Mouse (Mus musculus) forebrain, embryonic 14.5 days (tissue): ENCODE measurements around the gene Clip2. TPM values are rescaled to one million over a fixed set of nuclear protein-coding genes. Genes with fewer than 3 reads are reported as not detected.

Experiments
- ATAC-seq: fragments of 200-750 bp; cut with Nextera tagmentation; 2 replicates; pipeline ENCODE4 v1.8.0; 2017; ENCODE audit warnings: mild to moderate bottlenecking, moderate library complexity
- DNase-seq: peaks from one replicate; pipeline ENCODE4 v3.0.0-alpha.2; 2015; ENCODE audit warnings: low spot score
- H3K27ac ChIP-seq: fragments of 300-500 bp; sonication (generic); 2 replicates; pipeline ENCODE4 v1.5.1; 2014; ENCODE audit warnings: low read depth, mild to moderate bottlenecking, control low read depth, low read length, moderate library complexity
- H3K27me3 ChIP-seq: fragments of 300-500 bp; sonication (generic); replicated peaks from 2 replicates; pipeline ENCODE4 v1.6.1; 2014; ENCODE audit warnings: low read length, control low read depth, mixed read lengths; ENCODE audit not compliant: control insufficient read depth, insufficient read depth
- H3K36me3 ChIP-seq: fragments of 300-500 bp; sonication (generic); 2 replicates; pipeline ENCODE4 v1.6.1; 2014; ENCODE audit warnings: low read length, control low read depth; ENCODE audit not compliant: control insufficient read depth, insufficient read depth
- H3K4me1 ChIP-seq: fragments of 300-500 bp; sonication (generic); 2 replicates; pipeline ENCODE4 v1.6.1; 2014; ENCODE audit warnings: antibody characterized with exemption, low read length, control low read depth; ENCODE audit not compliant: control insufficient read depth, insufficient read depth
- H3K4me2 ChIP-seq: fragments of 300-500 bp; sonication (generic); 2 replicates; pipeline ENCODE4 v1.6.1; 2014; ENCODE audit warnings: mild to moderate bottlenecking, control low read depth, low read length
- H3K4me3 ChIP-seq: fragments of 300-500 bp; sonication (generic); 2 replicates; pipeline ENCODE4 v1.5.1; 2014; ENCODE audit warnings: low read depth, low read length, control low read depth
- H3K9ac ChIP-seq: fragments of 300-500 bp; sonication (generic); 2 replicates; pipeline ENCODE4 v1.6.1; 2014; ENCODE audit warnings: mild to moderate bottlenecking, low read length, control low read depth, moderate library complexity
- H3K9me3 ChIP-seq: fragments of 300-500 bp; sonication (generic); replicated peaks from 2 replicates; pipeline ENCODE4 v1.6.1; 2016; ENCODE audit warnings: low read length, control low read depth, mixed read lengths; ENCODE audit not compliant: control insufficient read depth
- WGBS: fragments of 180-500 bp; shearing (Covaris S2); extraction: QIAGEN DNeasy Blood & Tissue Kit; methylation state at CpG from one replicate; pipeline ENCODE4 v1.1.7; 2014; 5-methylcytosine and 5-hydroxymethylcytosine counted together
- polyA plus RNA-seq: library from polyadenylated mRNA; unstranded; fragments of >200 nt; fragmentation: Nextera tagmentation; extraction: Ambion mirVana; gene quantifications from 2 replicates; pipeline ENCODE4 v1.2.1, GENCODE M21; 2014

Gene Clip2
- polyA plus RNA-seq, 1 experiment from 2014 or later: 11.1 TPM

DNA sequence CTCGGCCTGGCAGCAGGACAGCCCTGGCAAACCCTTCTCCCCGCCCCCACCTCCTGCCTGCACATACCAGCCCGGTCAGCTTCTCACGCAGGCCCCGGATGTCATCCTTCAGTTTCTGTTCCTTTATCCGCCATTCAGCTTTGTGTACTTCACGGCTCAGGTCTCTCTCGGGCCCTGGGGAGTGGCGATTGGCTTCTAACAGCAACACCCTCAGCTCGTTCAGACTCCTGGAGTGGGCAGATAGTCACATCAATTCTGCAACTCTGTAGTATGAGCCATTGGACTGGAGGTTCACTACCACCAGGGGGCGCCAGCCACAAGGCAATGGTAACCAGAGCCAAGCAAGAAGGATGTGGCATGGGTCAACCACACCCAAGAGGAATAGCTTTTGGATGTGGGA is 58.1 kb downstream of the Clip2 start:
- 58% methylated on average over 11 of the region's 11 CpGs for WGBS
- Histone ChIP-seq H3K27me3 (no peaks in the 10 kb centered on the region), H3K4me2 (no peak overlapping the region), H3K9ac (no peak overlapping the region; the same call in 1 of the 2 replicates), H3K27ac (no peak overlapping the region), H3K4me1 (no peaks in the 10 kb centered on the region), H3K4me3 (no peak overlapping the region), H3K9me3 (no peaks in the 10 kb centered on the region), H3K36me3 (peaks cover 84% of the 10 kb centered on the region)
- DNase-seq (peak; percentile 85), ATAC-seq (peak; percentile 75)

DNA sequence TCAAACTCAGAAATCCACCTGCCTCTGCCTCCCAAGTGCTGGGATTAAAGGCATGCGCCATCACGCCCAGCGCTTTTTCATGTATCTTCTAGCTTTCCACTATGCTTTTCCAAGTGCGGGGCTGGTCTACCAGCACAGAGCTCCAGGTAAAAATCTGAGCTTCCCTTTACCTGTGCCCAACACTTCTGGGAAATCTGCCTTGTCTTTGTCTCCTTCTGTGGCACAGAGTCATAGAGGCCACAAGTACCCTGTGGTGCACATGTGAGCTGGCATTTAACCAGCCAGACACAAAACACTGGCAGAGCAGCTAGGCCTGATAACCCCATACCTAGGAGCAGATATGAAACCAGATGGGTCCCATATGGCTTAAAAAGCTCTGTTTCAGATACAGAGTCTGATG is 59.3 kb downstream of the Clip2 start:
- Histone ChIP-seq H3K9me3 (no peaks in the 10 kb centered on the region), H3K36me3 (peaks cover 85% of the 10 kb centered on the region), H3K4me1 (no peaks in the 10 kb centered on the region), H3K4me2 (no peak overlapping the region), H3K27ac (no peak overlapping the region), H3K27me3 (no peaks in the 10 kb centered on the region), H3K4me3 (no peak overlapping the region), H3K9ac (no peak overlapping the region)
- ATAC-seq (no peak), DNase-seq (no peak)
- WGBS: 97% methylated on average over 4 of the region's 4 CpGs

DNA sequence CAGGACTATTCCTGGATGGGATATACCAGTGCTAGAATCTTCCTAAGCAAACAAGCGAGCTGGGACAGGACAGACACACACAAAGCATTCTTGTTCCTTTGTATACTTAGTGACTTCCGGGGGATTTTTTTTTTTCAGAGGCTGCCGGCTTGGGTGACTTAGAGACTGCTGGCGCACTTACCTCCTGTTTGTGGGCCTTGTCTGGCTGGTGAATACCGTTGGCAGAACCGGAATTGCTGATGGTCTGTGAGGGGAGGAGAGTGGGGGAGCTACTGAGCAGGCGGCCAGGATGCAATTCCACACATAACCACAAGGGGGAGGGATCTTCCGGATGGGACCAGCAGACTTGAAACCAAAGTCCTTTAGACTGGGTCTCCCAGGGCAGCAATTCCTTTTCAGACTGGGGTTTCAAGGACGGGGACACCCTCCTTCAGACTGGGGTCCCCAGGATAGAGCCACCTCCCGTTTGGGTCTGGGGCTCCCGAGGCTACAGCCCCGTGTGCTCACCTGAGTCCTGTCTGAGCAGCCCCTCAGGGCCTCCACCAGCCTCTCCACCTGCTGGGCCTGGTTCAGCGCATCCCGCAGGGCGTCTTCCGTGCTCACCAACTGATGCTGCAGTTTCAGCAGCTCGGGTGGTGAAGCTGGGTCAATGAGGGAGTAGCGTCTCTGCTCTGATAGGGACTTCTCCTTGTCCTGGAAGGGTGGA is 60.4 kb downstream of the Clip2 start:
- 28% methylated on average over 18 of the region's 18 CpGs for WGBS
- no peak overlapping the region for H3K27ac ChIP-seq
- no peak overlapping the region for H3K4me3 ChIP-seq
- no peaks in the 10 kb centered on the region for H3K27me3 ChIP-seq
- peaks cover 74% of the 10 kb centered on the region for H3K36me3 ChIP-seq
- no peaks in the 10 kb centered on the region for H3K9me3 ChIP-seq
- no peak overlapping the region for H3K9ac ChIP-seq
- H3K4me1 ChIP-seq: no peaks in the 10 kb centered on the region
- ATAC-seq: peak; percentile 45; the same call in 1 of the 2 replicates
- H3K4me2 ChIP-seq: no peak overlapping the region
- peak; percentile 91 for DNase-seq

DNA sequence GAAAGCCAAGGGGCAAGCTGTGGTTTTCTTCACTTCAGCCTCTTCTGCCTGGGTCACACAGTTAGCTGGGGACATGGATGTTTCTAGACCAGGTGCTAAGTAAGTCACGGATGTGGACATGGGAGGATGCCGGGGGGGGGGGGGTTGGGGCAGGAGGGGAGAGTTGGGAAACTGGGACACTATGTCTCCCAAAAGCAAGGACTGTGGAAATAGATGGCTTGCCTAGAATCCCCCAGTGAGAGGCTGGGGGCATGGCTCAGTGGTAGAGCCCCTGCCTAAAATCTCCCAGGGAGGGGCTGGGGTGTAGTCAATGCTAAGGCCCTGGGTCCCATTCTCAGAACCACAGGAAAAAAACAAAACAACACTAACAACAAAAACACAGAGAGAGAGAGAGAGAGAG is 61.0 kb downstream of the Clip2 start:
- Histone ChIP-seq H3K9me3 (no peaks in the 10 kb centered on the region), H3K4me2 (no peak overlapping the region), H3K9ac (no peak overlapping the region), H3K4me3 (no peak overlapping the region), H3K27ac (no peak overlapping the region), H3K4me1 (no peaks in the 10 kb centered on the region), H3K27me3 (no peaks in the 10 kb centered on the region), H3K36me3 (peaks cover 68% of the 10 kb centered on the region)
- 87% methylated on average over 2 of the region's 2 CpGs for WGBS
- DNase-seq (no peak), ATAC-seq (no peak)

- ATAC-seq (no peak), DNase-seq (no peak)
- Histone ChIP-seq H3K9me3 (no peaks in the 10 kb centered on the region), H3K4me1 (no peaks in the 10 kb centered on the region), H3K36me3 (peaks cover 60% of the 10 kb centered on the region), H3K27ac (no peak overlapping the region), H3K4me2 (no peak overlapping the region), H3K9ac (no peak overlapping the region), H3K4me3 (no peak overlapping the region), H3K27me3 (no peaks in the 10 kb centered on the region)
- WGBS: 86% methylated on average over 12 of the region's 12 CpGs
Observed at GRCm38 (mm10) chr5:134490465-134490864, 61.8 kb downstream of the Clip2 start.

DNA sequence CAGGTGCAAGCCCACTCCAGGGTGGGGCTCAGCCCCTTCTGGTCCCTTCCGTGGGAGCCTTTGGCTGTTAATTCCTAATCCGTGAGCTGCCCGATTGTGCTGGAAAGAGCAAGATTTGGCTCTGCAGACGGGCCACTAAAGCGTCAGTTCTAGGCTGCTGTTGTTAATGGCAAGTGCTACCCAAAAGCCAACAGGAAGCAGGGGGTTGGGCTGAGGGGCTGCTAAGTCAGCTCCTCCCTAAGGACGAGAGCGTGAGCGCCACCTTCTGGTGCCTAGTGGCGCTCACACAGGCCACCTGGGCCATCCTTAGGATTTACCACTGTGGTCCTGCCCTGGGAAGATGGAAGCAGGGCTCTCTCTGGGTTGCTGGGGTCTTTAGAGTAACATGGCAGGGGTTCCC is 62.7 kb downstream of the Clip2 start:
- peaks cover 54% of the 10 kb centered on the region for H3K36me3 ChIP-seq
- no peaks in the 10 kb centered on the region for H3K4me1 ChIP-seq
- ATAC-seq: no peak
- H3K4me3 ChIP-seq: no peak overlapping the region
- peak; percentile 46 for DNase-seq
- no peaks in the 10 kb centered on the region for H3K27me3 ChIP-seq
- H3K9ac ChIP-seq: no peak overlapping the region
- no peaks in the 10 kb centered on the region for H3K9me3 ChIP-seq
- 29% methylated on average over 9 of the region's 9 CpGs for WGBS
- H3K27ac ChIP-seq: no peak overlapping the region
- no peak overlapping the region for H3K4me2 ChIP-seq

GRCm38 (mm10) chr5:134488596-134488995 is 63.6 kb downstream of the Clip2 start:
- Histone ChIP-seq H3K9me3 (no peaks in the 10 kb centered on the region), H3K4me2 (no peak overlapping the region), H3K36me3 (peaks cover 45% of the 10 kb centered on the region), H3K9ac (no peak overlapping the region), H3K27me3 (no peaks in the 10 kb centered on the region), H3K4me1 (no peaks in the 10 kb centered on the region), H3K4me3 (no peak overlapping the region), H3K27ac (no peak overlapping the region)
- no peak for DNase-seq
- ATAC-seq: no peak
- WGBS: 97% methylated on average over 4 of the region's 4 CpGs

- H3K4me3 ChIP-seq: no peak overlapping the region
- DNase-seq (no peak), ATAC-seq (no peak)
- H3K36me3 ChIP-seq: peaks cover 39% of the 10 kb centered on the region
- no peaks in the 10 kb centered on the region for H3K9me3 ChIP-seq
- H3K4me1 ChIP-seq: no peaks in the 10 kb centered on the region
- no peaks in the 10 kb centered on the region for H3K27me3 ChIP-seq
- H3K4me2 ChIP-seq: no peak overlapping the region
- no peak overlapping the region for H3K9ac ChIP-seq
- no peak overlapping the region for H3K27ac ChIP-seq
- WGBS: 83% methylated on average over 10 of the region's 10 CpGs
Observed at GRCm38 (mm10) chr5:134488042-134488441, 64.2 kb downstream of the Clip2 start.

- Histone ChIP-seq H3K36me3 (peaks cover 25% of the 10 kb centered on the region), H3K27ac (no peak overlapping the region), H3K4me1 (no peaks in the 10 kb centered on the region), H3K9me3 (no peaks in the 10 kb centered on the region), H3K4me2 (no peak overlapping the region), H3K4me3 (no peak overlapping the region), H3K27me3 (no peaks in the 10 kb centered on the region), H3K9ac (no peak overlapping the region)
- peak; percentile 76 for ATAC-seq
- WGBS: 58% methylated on average over 13 of the region's 13 CpGs
- peak; percentile 89 for DNase-seq
Observed at GRCm38 (mm10) chr5:134485900-134486665, 66.2 kb downstream of the Clip2 start.
